20 mouse cellular contexts compared by ENCODE assay signal in the genomic region with DNA sequence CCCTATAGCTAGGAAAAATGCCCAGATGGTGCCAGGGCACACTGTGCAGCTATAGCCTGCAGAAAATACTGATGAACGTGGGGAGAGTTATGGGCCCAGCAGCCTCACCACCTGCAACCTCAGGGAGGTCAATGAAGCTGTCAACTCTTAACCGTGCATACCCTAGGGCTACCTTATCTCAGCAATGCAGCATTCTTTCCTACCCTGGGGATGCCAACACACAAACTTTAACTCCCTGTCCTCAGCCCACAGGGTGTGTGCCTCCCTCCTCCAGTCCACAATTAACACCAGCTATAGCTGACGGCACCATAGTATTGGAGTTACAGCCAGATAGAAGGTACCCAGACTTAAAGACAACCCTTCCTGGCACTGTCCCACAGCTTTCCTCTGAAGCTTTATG. TPM values are rescaled to one million over a fixed set of nuclear protein-coding genes. Genes with fewer than 3 reads are reported as not detected.
DNase-seq lines count a peak whose midpoint lies in the region; ATAC-seq lines count a peak whose summit lies in the region.
"Had no signal": no experiment of that assay in that cellular context is flagged by ENCODE, and none has a peak within 500 bp of the region (broad histone marks: within the 10 kb centered on the region; RNA-seq: fewer than 3 reads in every experiment).

No protein-coding gene starts in this region.

- no peak overlapping the region for H3K4me2 ChIP-seq in hindbrain, embryonic 13.5 days
- no peak overlapping the region for H3K4me2 ChIP-seq in embryonic facial prominence, embryonic 15.5 days (replicated peaks)
- no peak overlapping the region for H3K4me2 ChIP-seq in liver, embryonic 16.5 days (ENCODE audit: low read depth, low read length)
- no peak overlapping the region for H3K4me2 ChIP-seq in midbrain, embryonic 11.5 days
- H3K4me2 ChIP-seq: hindbrain, embryonic 12.5 days; lung, embryonic 14.5 days; neural tube, embryonic 12.5 days had no signal

- no peak for DNase-seq in hindbrain, embryonic 10.5 days (ENCODE audit: low spot score)
- peak; percentile 49 to 57 for DNase-seq in heart, postnatal 10 days
- DNase-seq in kidney, postnatal 4 days: no peak
- no peak for DNase-seq in midbrain, embryonic 11.5 days (ENCODE audit: low spot score, missing footprints)
- DNase-seq in left cerebral cortex, adult 8-10 months (ENCODE audit: low spot score in 2 of 2): no peak
- DNase-seq: adrenal gland, adult 2 months; cerebellum, adult 8-10 months; embryo, embryonic 11 days; gastrocnemius, postnatal 14 days; kidney, postnatal 14 days; left cerebral cortex, postnatal 4 days; lung, embryonic 14.5 days had no signal

- H3K9me3 ChIP-seq in hindbrain, embryonic 10.5 days: no peaks in the 10 kb centered on the region
- H3K9me3 ChIP-seq in hindbrain, embryonic 13.5 days: no peaks in the 10 kb centered on the region
- H3K9me3 ChIP-seq in embryonic facial prominence, embryonic 15.5 days (replicated peaks): no peaks in the 10 kb centered on the region
- no peaks in the 10 kb centered on the region for H3K9me3 ChIP-seq in liver, embryonic 16.5 days (replicated peaks; ENCODE audit: control insufficient read depth, low read length)
- no peaks in the 10 kb centered on the region for H3K9me3 ChIP-seq in midbrain, embryonic 11.5 days (ENCODE audit: control insufficient read depth, low read length)
- H3K9me3 ChIP-seq: hindbrain, embryonic 12.5 days; neural tube, embryonic 12.5 days had no signal

- H3K36me3 ChIP-seq in hindbrain, embryonic 10.5 days: peaks cover 27% of the 10 kb centered on the region
- H3K36me3 ChIP-seq in hindbrain, embryonic 13.5 days: peaks cover 74% of the 10 kb centered on the region
- H3K36me3 ChIP-seq in embryonic facial prominence, embryonic 15.5 days: peaks cover 19% of the 10 kb centered on the region; the same call in 1 of the 2 replicates
- peaks cover 6% of the 10 kb centered on the region for H3K36me3 ChIP-seq in liver, embryonic 16.5 days (ENCODE audit: control insufficient read depth, insufficient read depth)
- no peaks in the 10 kb centered on the region for H3K36me3 ChIP-seq in midbrain, embryonic 11.5 days (ENCODE audit: control insufficient read depth, insufficient read depth, low read length)

- H3K9ac ChIP-seq in hindbrain, embryonic 13.5 days: no peak overlapping the region
- H3K9ac ChIP-seq in embryonic facial prominence, embryonic 15.5 days: no peak overlapping the region
- H3K9ac ChIP-seq in liver, embryonic 16.5 days (ENCODE audit: low read depth, low read length): no peak overlapping the region
- no peak overlapping the region for H3K9ac ChIP-seq in midbrain, embryonic 11.5 days (ENCODE audit: low read length)
- H3K9ac ChIP-seq: hindbrain, embryonic 12.5 days; lung, embryonic 14.5 days; neural tube, embryonic 12.5 days had no signal

- ATAC-seq in hindbrain, embryonic 13.5 days (ENCODE audit: low FRiP score): no peak
- no peak for ATAC-seq in embryonic facial prominence, embryonic 15.5 days (ENCODE audit: insufficient number of reproducible peaks, low FRiP score, low TSS enrichment, low read depth)
- peak; percentile 78 for ATAC-seq in liver, embryonic 16.5 days (ENCODE audit: low read depth)
- ATAC-seq in midbrain, embryonic 11.5 days (ENCODE audit: low FRiP score): no peak
- ATAC-seq: intestine, embryonic 16.5 days; midbrain, embryonic 16.5 days had no signal

- WGBS in hindbrain, embryonic 10.5 days: 81% methylated on average over 3 of the region's 3 CpGs
- WGBS in hindbrain, embryonic 13.5 days: 72% methylated on average over 3 of the region's 3 CpGs
- 70% methylated on average over 3 of the region's 3 CpGs for WGBS in embryonic facial prominence, embryonic 15.5 days
- WGBS in liver, embryonic 16.5 days (ENCODE audit: insufficient replicate concordance): 27% methylated on average over 3 of the region's 3 CpGs
- WGBS in midbrain, embryonic 11.5 days: 87% methylated on average over 3 of the region's 3 CpGs

- 0 out of 2 replicates have a peak, but pooled peaks cover 3% of the 10 kb centered on the region for H3K4me1 ChIP-seq in hindbrain, embryonic 10.5 days (replicated peaks)
- no peaks in the 10 kb centered on the region; the same call in 1 of the 2 replicates for H3K4me1 ChIP-seq in hindbrain, embryonic 13.5 days (replicated peaks)
- 0 out of 2 replicates have a peak, but pooled peaks cover 2% of the 10 kb centered on the region for H3K4me1 ChIP-seq in embryonic facial prominence, embryonic 15.5 days
- peaks cover 23% of the 10 kb centered on the region for H3K4me1 ChIP-seq in liver, embryonic 16.5 days (ENCODE audit: control insufficient read depth, low read depth, low read length)
- no peaks in the 10 kb centered on the region for H3K4me1 ChIP-seq in midbrain, embryonic 11.5 days (ENCODE audit: control insufficient read depth, insufficient read depth, low read length)
- H3K4me1 ChIP-seq: hindbrain, embryonic 12.5 days had no signal

- no peak overlapping the region for H3K4me3 ChIP-seq in hindbrain, embryonic 10.5 days
- H3K4me3 ChIP-seq in hindbrain, embryonic 13.5 days: no peak overlapping the region
- H3K4me3 ChIP-seq in embryonic facial prominence, embryonic 15.5 days (replicated peaks): no peak overlapping the region
- H3K4me3 ChIP-seq in liver, embryonic 16.5 days (ENCODE audit: low read depth, low read length): no peak overlapping the region
- H3K4me3 ChIP-seq in midbrain, embryonic 11.5 days (ENCODE audit: low read depth, low read length): no peak overlapping the region
- H3K4me3 ChIP-seq: hindbrain, embryonic 12.5 days; neural tube, embryonic 12.5 days had no signal

- intact Hi-C loops in heart, postnatal 10 days (cut with DNase I): no loop called here

- 0 out of 2 replicates have a peak overlapping the region, but pooled peaks have one; percentile 16 for H3K27ac ChIP-seq in hindbrain, embryonic 10.5 days
- H3K27ac ChIP-seq in hindbrain, embryonic 13.5 days: no peak overlapping the region
- peak overlapping the region; percentile 53; the same call in 1 of the 2 replicates for H3K27ac ChIP-seq in embryonic facial prominence, embryonic 15.5 days (replicated peaks)
- H3K27ac ChIP-seq in liver, embryonic 16.5 days (ENCODE audit: low read length): peak overlapping the region; percentile 27; the same call in 1 of the 2 replicates
- H3K27ac ChIP-seq in midbrain, embryonic 11.5 days (ENCODE audit: low read depth, low read length): no peak overlapping the region
- H3K27ac ChIP-seq: hindbrain, embryonic 12.5 days; macrophage; neural tube, embryonic 12.5 days had no signal

- H3K27me3 ChIP-seq in hindbrain, embryonic 10.5 days (ENCODE audit: insufficient read depth, poor library complexity, severe bottlenecking): no peaks in the 10 kb centered on the region
- H3K27me3 ChIP-seq in hindbrain, embryonic 13.5 days: no peaks in the 10 kb centered on the region
- no peaks in the 10 kb centered on the region for H3K27me3 ChIP-seq in embryonic facial prominence, embryonic 15.5 days
- no peaks in the 10 kb centered on the region for H3K27me3 ChIP-seq in liver, embryonic 16.5 days (ENCODE audit: control insufficient read depth, insufficient read depth, low read depth, low read length)
- H3K27me3 ChIP-seq in midbrain, embryonic 11.5 days (ENCODE audit: control insufficient read depth, insufficient read depth, low read length): no peaks in the 10 kb centered on the region
- H3K27me3 ChIP-seq: hindbrain, embryonic 12.5 days; neural tube, embryonic 12.5 days had no signal

RNA-seq across cellular contexts. Expression of a gene that starts 20.7 kb away (rescaled TPM):
- 24.9 and 30.2 TPM in 2 replicates for polyA plus RNA-seq in hindbrain, embryonic 10.5 days (2016; fragmentation: Nextera tagmentation; extraction: Ambion mirVana)
- polyA plus RNA-seq in hindbrain, embryonic 13.5 days (2015; fragmentation: Nextera tagmentation; extraction: Ambion mirVana): 36.6 and 45.5 TPM in 2 replicates
- 43.9 and 47.3 TPM in 2 replicates for polyA plus RNA-seq in embryonic facial prominence, embryonic 15.5 days (2015; fragmentation: Nextera tagmentation; extraction: Ambion mirVana)
- 10 to 100 TPM; 32.7 to 37.3 TPM for total RNA-seq in heart, postnatal 10 days (2021)
- polyA plus RNA-seq in liver, embryonic 16.5 days (2015; fragmentation: Nextera tagmentation; extraction: Ambion mirVana): 25.3 and 26.6 TPM in 2 replicates
- polyA plus RNA-seq in midbrain, embryonic 11.5 days (2014; fragmentation: Nextera tagmentation; extraction: Ambion mirVana): 23.3 and 26.4 TPM in 2 replicates
- 10 to 100 TPM; 66.8 to 72.6 (median 69.2) TPM for total RNA-seq in left cerebral cortex, adult 8-10 months (2022)

RNA-seq across cellular contexts. Expression of a gene that starts 43.0 kb away (rescaled TPM):
- polyA plus RNA-seq in hindbrain, embryonic 10.5 days (2016; fragmentation: Nextera tagmentation; extraction: Ambion mirVana): 105 and 108 TPM in 2 replicates
- polyA plus RNA-seq in hindbrain, embryonic 13.5 days (2015; fragmentation: Nextera tagmentation; extraction: Ambion mirVana): 105 and 111 TPM in 2 replicates
- 77.0 and 81.9 TPM in 2 replicates for polyA plus RNA-seq in embryonic facial prominence, embryonic 15.5 days (2015; fragmentation: Nextera tagmentation; extraction: Ambion mirVana)
- 10 to 100 TPM; 60.4 to 60.9 TPM for total RNA-seq in heart, postnatal 10 days (2021)
- polyA plus RNA-seq in liver, embryonic 16.5 days (2015; fragmentation: Nextera tagmentation; extraction: Ambion mirVana): 66.7 and 70.7 TPM in 2 replicates
- polyA plus RNA-seq in midbrain, embryonic 11.5 days (2014; fragmentation: Nextera tagmentation; extraction: Ambion mirVana): 76.6 and 81.1 TPM in 2 replicates
- 100 to 1,000 TPM; 188 to 206 (median 202) TPM for total RNA-seq in left cerebral cortex, adult 8-10 months (2022)

RNA-seq across cellular contexts. Expression of a gene that starts 43.9 kb away (rescaled TPM):
- polyA plus RNA-seq in hindbrain, embryonic 10.5 days (2016; fragmentation: Nextera tagmentation; extraction: Ambion mirVana): 36.3 and 38.6 TPM in 2 replicates
- 34.1 and 35.5 TPM in 2 replicates for polyA plus RNA-seq in hindbrain, embryonic 13.5 days (2015; fragmentation: Nextera tagmentation; extraction: Ambion mirVana)
- 60.8 and 67.9 TPM in 2 replicates for polyA plus RNA-seq in embryonic facial prominence, embryonic 15.5 days (2015; fragmentation: Nextera tagmentation; extraction: Ambion mirVana)
- total RNA-seq in heart, postnatal 10 days (2021): 10 to 100 TPM; 37.3 to 38.9 TPM
- 46.1 and 47.2 TPM in 2 replicates for polyA plus RNA-seq in liver, embryonic 16.5 days (2015; fragmentation: Nextera tagmentation; extraction: Ambion mirVana)
- 26.9 and 28.6 TPM in 2 replicates for polyA plus RNA-seq in midbrain, embryonic 11.5 days (2014; fragmentation: Nextera tagmentation; extraction: Ambion mirVana)
- 10 to 100 TPM; 17.6 to 28.0 (median 23.9) TPM for total RNA-seq in left cerebral cortex, adult 8-10 months (2022)

RNA-seq across cellular contexts. Expression of a gene that starts 44.0 kb away (rescaled TPM):
- polyA plus RNA-seq in hindbrain, embryonic 10.5 days (2016; fragmentation: Nextera tagmentation; extraction: Ambion mirVana): 89.5 and 90.0 TPM in 2 replicates
- 86.5 and 88.1 TPM in 2 replicates for polyA plus RNA-seq in hindbrain, embryonic 13.5 days (2015; fragmentation: Nextera tagmentation; extraction: Ambion mirVana)
- 63.9 and 66.4 TPM in 2 replicates for polyA plus RNA-seq in embryonic facial prominence, embryonic 15.5 days (2015; fragmentation: Nextera tagmentation; extraction: Ambion mirVana)
- total RNA-seq in heart, postnatal 10 days (2021): 10 to 100 TPM; 59.8 to 65.5 TPM
- polyA plus RNA-seq in liver, embryonic 16.5 days (2015; fragmentation: Nextera tagmentation; extraction: Ambion mirVana): 36.4 and 39.2 TPM in 2 replicates
- 63.5 and 74.2 TPM in 2 replicates for polyA plus RNA-seq in midbrain, embryonic 11.5 days (2014; fragmentation: Nextera tagmentation; extraction: Ambion mirVana)
- 10 to 100 TPM; 32.2 to 42.4 (median 33.2) TPM for total RNA-seq in left cerebral cortex, adult 8-10 months (2022)

RNA-seq across cellular contexts. Expression of a gene that starts 51.7 kb away (rescaled TPM):
- polyA plus RNA-seq in hindbrain, embryonic 10.5 days (2016; fragmentation: Nextera tagmentation; extraction: Ambion mirVana): 26.0 and 29.7 TPM in 2 replicates
- polyA plus RNA-seq in hindbrain, embryonic 13.5 days (2015; fragmentation: Nextera tagmentation; extraction: Ambion mirVana): 18.4 and 19.3 TPM in 2 replicates
- polyA plus RNA-seq in embryonic facial prominence, embryonic 15.5 days (2015; fragmentation: Nextera tagmentation; extraction: Ambion mirVana): 23.9 and 26.5 TPM in 2 replicates
- total RNA-seq in heart, postnatal 10 days (2021): 100 to 1,000 TPM; 297 to 312 TPM
- polyA plus RNA-seq in liver, embryonic 16.5 days (2015; fragmentation: Nextera tagmentation; extraction: Ambion mirVana): 5.3 and 6.9 TPM in 2 replicates
- polyA plus RNA-seq in midbrain, embryonic 11.5 days (2014; fragmentation: Nextera tagmentation; extraction: Ambion mirVana): 32.5 and 36.6 TPM in 2 replicates
- 10 to 100 TPM; 30.2 to 35.5 (median 33.4) TPM for total RNA-seq in left cerebral cortex, adult 8-10 months (2022)

Comparison
In these comparisons a context has a peak if more than half of its experiments do, and no peak if none do; other contexts are left out.
1. H3K27ac ChIP-seq: peak in hindbrain, embryonic 10.5 days (single experiment), embryonic facial prominence, embryonic 15.5 days (single experiment) and liver, embryonic 16.5 days (single experiment); none in hindbrain, embryonic 13.5 days (single experiment) and midbrain, embryonic 11.5 days (single experiment).
2. DNase-seq: peak in heart, postnatal 10 days (2 of 2); none in hindbrain, embryonic 10.5 days (single experiment), kidney, postnatal 4 days (0 of 2), midbrain, embryonic 11.5 days (single experiment) and left cerebral cortex, adult 8-10 months (0 of 2).